Mouse (Mus musculus) MN1 (cell line): Measurements from ENCODE around the gene Sult1e1.

Experiments used
- DNase-seq: peaks from one replicate; pipeline ENCODE4 v3.0.0-alpha.2; 2016; ENCODE audit warnings: low spot score

Gene Sult1e1

DNA sequence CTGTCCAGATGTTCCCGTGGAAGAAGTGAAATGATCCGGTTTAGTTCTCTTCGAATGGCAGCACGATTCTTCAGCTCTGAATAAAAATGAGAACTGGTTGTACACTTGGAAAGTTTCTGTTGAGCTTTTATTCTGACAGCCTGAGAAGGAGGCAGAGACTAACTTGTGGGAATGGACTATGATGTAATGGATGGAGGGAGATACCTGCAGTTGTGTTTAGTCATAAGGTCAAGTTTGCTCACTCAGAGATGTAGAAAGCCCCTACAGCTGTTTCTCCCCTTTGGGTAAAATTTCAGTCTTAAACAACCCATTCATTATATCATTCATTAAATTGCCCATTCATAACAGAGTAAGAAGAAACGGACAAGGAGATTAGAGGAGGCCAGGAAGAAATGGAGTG, at the start of gene Sult1e1:
Sult1e1 (minus strand) TSS at position 101 of the 400 bp plus-strand sequence.
- DNase-seq = no peak

DNA sequence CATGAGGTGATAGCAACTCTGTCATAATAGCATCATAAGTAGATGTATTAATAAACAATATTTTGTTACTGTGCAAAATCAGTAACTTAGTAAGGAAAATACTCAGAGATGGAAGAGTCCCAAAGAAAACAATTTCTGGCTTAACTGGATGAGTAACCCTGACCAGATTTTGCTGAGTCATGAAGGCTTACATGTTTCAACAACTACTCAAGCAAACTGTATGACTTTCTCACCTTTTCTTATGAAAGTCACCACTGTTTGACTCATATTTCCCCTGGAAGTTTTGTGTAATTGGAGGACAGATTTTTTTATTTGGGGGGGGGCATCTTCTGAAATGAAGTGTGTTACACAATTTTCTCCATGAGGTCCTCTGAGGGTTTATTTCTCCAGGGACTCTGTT, 31.3 kb upstream of the Sult1e1 start:
- DNase-seq = no peak

DNA sequence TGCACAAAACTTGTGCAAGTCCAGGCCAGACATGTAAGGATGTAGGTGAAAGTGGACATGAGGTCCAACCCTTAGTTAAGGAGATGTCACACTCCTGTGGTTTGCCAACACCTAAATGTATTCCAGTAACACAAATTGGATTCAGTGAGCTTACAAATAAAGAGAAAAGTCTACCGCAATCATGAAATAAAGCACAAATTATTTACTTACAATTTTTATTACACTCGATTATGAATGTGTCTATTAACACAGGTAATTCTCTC, 23.7 kb upstream of the Sult1e1 start:
- DNase-seq = no peak

DNA sequence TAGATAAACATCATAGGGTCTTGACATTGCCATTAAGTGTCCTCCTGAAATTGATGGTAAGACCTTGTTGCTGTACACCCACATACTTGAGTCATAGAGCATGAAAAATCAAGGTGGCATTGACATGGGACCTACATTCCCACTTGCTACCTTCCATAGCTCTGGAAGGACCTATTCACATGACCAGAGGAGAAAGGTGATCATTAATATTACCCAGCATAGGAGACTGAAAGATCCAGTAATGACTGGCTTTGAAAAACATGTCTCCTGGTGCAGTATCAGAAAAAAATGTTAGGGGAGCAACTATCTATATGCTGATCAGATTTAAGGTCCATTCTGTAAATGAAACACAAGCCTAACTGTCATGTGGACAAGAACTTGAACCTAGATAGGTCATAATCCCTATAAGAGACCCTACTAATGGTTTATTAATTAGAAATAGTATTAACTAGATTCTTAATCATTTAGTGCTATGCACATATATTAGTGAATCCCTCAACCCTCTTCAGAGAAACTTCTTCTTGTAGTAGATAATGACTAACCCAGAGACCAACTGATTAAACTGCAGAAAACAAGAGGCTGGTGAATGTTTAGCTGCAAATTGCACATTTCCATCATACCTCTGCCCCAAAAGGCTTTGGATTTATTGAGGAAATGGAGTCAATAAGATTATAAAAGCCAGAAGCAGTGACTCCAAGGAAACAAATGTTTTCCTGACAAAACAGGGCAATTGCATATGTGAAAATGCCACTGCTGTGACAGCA, 23.2 kb upstream of the Sult1e1 start:
- DNase-seq = no peak

GRCm38 (mm10) chr5:87601018-87601417, 9.6 kb upstream of the Sult1e1 start:
- no peak for DNase-seq

GRCm38 (mm10) chr5:87597891-87598290, 6.5 kb upstream of the Sult1e1 start:
- DNase-seq = no peak

DNA sequence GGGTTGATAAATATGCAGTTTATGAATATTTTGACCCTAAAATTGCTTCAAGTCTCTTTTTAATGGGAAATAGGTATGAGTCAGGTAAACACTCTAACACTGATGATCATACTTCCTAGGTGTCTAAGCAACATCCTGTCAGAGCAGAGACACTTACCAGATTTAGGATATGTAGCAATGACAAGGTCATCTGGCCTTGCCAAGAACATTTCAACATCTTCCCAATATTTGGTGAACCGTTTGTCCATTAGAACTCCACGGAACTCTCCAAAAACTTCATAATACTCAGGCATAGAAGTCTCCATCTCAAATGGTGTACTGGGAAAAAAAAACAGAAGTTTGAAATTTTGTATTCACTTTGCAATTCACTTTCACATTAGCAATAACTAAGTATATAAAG, 1.5 kb downstream of the Sult1e1 start:
- DNase-seq = no peak

DNA sequence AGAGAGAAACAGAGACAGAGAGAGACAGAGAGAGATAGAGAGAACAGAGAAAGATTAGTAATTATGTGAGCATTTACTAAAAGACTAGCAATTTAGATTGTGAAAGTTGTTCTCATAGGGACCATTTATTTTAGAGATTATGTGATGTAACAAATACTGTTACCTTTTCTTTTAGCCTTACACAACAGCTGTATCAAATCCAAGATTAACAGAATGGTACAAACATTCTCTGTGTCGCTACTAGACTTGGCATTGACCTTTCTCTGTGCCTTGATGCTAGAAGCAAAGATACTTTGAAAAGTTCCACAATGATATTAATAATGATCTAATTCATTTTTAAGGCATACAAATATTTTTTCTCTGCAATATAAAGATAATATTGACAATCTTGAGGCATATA, 11.0 kb downstream of the Sult1e1 start:
- no peak for DNase-seq

GRCm38 (mm10) chr5:87574174-87574573, 17.2 kb downstream of the Sult1e1 start:
- no peak for DNase-seq

- no peak for DNase-seq
Observed at GRCm38 (mm10) chr5:87573490-87573889, 17.9 kb downstream of the Sult1e1 start.

DNA sequence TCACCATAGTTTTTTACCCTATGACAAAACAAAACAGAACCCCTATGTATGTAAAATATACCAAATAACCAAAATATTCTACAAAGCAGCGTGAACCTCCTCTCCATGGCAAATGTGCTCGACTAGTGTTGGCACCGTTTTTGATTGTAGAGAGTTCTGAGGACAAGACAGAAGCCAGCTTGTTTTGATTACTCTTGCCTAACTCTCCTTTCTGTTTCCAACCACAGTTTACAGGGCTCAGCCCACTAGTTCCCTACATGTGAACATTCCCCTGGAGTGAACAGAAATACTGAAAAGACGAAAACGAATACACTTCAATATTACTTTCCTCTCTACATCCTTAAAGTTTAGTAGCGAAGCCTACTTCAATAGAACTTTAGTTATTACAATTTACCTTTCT, 18.6 kb downstream of the Sult1e1 start:
- DNase-seq = no peak

DNA sequence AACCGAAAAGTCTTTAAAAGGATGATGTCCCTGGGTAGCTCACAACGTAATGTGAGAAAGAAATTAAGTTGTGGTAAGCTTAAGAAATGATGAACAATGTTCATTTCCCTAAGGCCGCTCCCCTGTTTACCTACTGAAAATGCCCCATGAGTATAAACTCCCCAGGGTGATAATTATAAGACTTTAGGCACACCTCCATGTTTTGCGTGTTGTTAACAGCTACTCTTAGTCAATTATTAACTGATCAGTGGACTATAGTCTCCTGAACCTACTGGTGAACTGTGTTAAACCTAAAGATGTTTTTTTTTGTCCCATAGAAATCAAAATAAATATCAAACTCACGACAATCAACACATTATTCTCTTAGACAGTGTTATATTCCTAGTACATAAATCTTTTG, 22.5 kb downstream of the Sult1e1 start, which contains the start of gene Sult1d1:
Sult1d1 (minus strand) TSS at position 183 of the 400 bp plus-strand sequence.
- DNase-seq = no peak

- DNase-seq = no peak
Observed at GRCm38 (mm10) chr5:87567306-87567705, 24.1 kb downstream of the Sult1e1 start.

GRCm38 (mm10) chr5:87562966-87563365, 28.4 kb downstream of the Sult1e1 start:
- no peak for DNase-seq

GRCm38 (mm10) chr5:87562526-87562925, 28.9 kb downstream of the Sult1e1 start:
- DNase-seq = no peak

DNA sequence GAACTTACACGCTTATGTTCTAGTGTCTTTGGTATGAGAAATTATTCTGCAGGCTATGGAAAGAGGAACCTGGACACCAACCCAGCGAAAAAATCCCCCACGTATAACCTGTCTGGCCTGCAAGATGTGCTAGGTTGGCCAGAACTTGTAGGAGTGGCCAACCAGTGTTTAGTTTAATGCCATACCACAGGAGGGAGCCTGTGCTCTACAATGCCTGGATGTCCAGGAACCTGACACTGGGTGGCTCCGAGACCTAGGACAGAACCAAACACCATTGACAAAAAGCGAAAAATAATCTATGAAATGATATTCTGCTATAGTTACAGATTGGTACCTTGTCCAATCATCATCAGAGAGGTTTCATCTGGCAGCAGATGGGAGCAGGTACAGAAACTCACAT, 31.2 kb downstream of the Sult1e1 start:
- DNase-seq = no peak

DNA sequence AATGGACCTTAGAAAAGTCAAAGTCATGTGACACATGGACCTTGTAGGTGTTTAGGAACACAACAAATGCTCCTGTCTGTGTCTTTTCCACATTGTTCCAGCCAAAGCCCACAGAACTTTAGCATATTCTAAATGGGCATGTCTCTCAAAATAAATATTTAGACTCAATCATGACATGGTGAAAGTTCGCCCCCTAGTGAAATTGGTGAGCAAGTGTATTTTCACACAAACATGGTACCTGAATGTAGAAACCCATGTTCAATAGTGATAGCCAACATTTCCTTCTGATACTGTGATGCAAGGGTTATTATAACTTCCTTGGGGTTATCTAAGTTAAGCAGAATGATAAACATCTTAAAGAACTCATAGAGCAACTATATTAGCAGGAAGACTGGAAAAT, 40.5 kb downstream of the Sult1e1 start:
- DNase-seq = no peak

- no peak for DNase-seq
Observed at GRCm38 (mm10) chr5:87538111-87538510, 53.3 kb downstream of the Sult1e1 start, which contains the start of gene Sult1b1. TSS of gene Sult1b1 (minus strand) at chr5:87538195.

DNA sequence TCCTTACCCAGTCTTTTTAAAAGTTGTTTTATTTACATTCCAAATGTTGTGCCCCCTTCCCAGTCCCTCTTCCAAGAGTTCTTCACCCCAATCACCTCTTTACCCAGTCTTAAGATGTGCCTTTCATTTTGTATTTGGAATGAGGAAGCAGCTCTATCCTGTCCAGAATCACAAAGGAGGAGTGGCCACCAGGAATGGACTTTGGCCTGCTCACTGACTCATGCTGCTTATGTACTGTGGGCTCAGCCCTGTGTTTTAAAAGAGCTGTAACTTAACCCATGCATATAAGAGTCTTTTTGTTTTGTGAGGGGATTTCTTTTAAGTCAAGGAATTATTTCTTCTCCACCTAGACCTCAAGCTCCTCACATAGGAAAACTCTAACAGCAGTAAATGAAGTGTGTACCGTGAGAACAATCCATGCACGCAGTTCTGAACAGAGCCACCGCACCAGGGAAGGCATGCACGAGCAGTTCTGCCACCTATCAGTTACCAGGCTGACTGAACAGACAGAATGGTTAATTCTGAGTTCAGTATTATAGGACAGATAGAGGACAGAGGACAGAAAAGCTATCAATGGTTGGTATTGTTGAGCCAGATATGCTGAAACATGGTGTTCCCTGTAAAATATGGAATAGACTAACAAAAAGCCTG, 55.3 kb downstream of the Sult1e1 start:
- no peak for DNase-seq

GRCm38 (mm10) chr5:87532288-87532687, 59.1 kb downstream of the Sult1e1 start:
- no peak for DNase-seq
